ENCODE assay signal across 12 mouse cellular contexts in genomic region chr11:106056819-106057491, GRCm38 (mm10). TPM values are rescaled to one million over a fixed set of nuclear protein-coding genes. Genes with fewer than 3 reads are reported as not detected.
DNase-seq lines count a peak whose midpoint lies in the region; ATAC-seq and TF ChIP-seq lines count a peak whose summit lies in the region.
"Had no signal": no experiment of that assay in that cellular context is flagged by ENCODE, and none has a peak within 500 bp of the region (broad histone marks: within the 10 kb centered on the region; RNA-seq: fewer than 3 reads in every experiment).

No protein-coding gene starts in this region.

- peak overlapping the region; percentile 51; the same call in 1 of the 2 replicates for H3K9ac ChIP-seq in liver, embryonic 13.5 days

- peak overlapping the region; percentile 89 for H3K27ac ChIP-seq in liver, embryonic 13.5 days

- TF ChIP-seq POLR2A in lung, adult 2 months (IDR thresholded peaks at IDR 0.05; ENCODE audit: borderline replicate concordance, extremely low read depth, low read depth, low read length), result no peak

- peak; percentile 85 for ATAC-seq in common myeloid progenitor, adult 5-6 weeks (replicated peaks; ENCODE audit: low read depth, poor library complexity, severe bottlenecking)
- peak; percentile 92 for ATAC-seq in liver, embryonic 13.5 days (ENCODE audit: low read depth)
- ATAC-seq: forebrain, embryonic 14.5 days had no signal

- no peak for TF ChIP-seq CTCF in lung, adult 2 months (IDR thresholded peaks at IDR 0.05; ENCODE audit: insufficient read depth, low read length)

- H3K4me1 ChIP-seq in liver, embryonic 13.5 days (replicated peaks), result peaks cover 49% of the 10 kb centered on the region
- H3K4me1 ChIP-seq in lung, adult 2 months (ENCODE audit: control insufficient read depth, insufficient read depth, low read length), result no peaks in the 10 kb centered on the region

- no peaks in the 10 kb centered on the region for H3K9me3 ChIP-seq in liver, embryonic 13.5 days (replicated peaks)

- peak overlapping the region; percentile 55 for H3K4me2 ChIP-seq in liver, embryonic 13.5 days

- H3K4me3 ChIP-seq in liver, embryonic 13.5 days (replicated peaks), result no peak overlapping the region
- H3K4me3 ChIP-seq in lung, adult 2 months (replicated peaks; ENCODE audit: extremely low read depth, low read depth, low read length), result no peak overlapping the region

- DNase-seq in CD8-positive naive resting alpha-beta T cell, adult 2 months (ENCODE audit: low read depth in 2 of 2, low spot score in 2 of 2), result peak; percentile 41 to 49
- peak; percentile 60 for DNase-seq in liver, embryonic 13.5 days
- DNase-seq in thymus, postnatal 0 days (ENCODE audit: low spot score), result peak; percentile 85
- DNase-seq in lung, postnatal 14 days, result no peak
- no peak for DNase-seq in frontal cortex, postnatal 14 days (ENCODE audit: low spot score in 2 of 2)
- no peak for DNase-seq in lung, adult 2 months
- DNase-seq: heart, postnatal 36 days; kidney, adult 9 months; lung, postnatal 4 days had no signal

- H3K36me3 ChIP-seq in liver, embryonic 13.5 days, result peaks cover 69% of the 10 kb centered on the region

- H3K27me3 ChIP-seq in liver, embryonic 13.5 days, result no peaks in the 10 kb centered on the region

- WGBS in liver, embryonic 13.5 days (ENCODE audit: insufficient replicate concordance), result 19% methylated on average over 8 of the region's 8 CpGs
- 79% methylated on average over 8 of the region's 8 CpGs for WGBS in lung, adult 2 months

RNA-seq across cellular contexts. Expression of gene Taco1, which starts 8.9 kb away (rescaled TPM):
- 14.5 and 21.1 TPM in 2 replicates for total RNA-seq in common myeloid progenitor, adult 5-6 weeks (2017)
- 8.1 and 8.3 TPM in 2 replicates for polyA plus RNA-seq in liver, embryonic 13.5 days (2015; fragmentation: Nextera tagmentation; extraction: Ambion mirVana)
- polyA plus RNA-seq in thymus, postnatal 0 days (2015; fragmentation: Nextera tagmentation; extraction: Ambion mirVana), result 10.1 and 11.5 TPM in 2 replicates
- polyA plus RNA-seq in lung, adult 2 months (2012; rRNA removed), result 9.3 and 9.7 TPM in 2 replicates

RNA-seq across cellular contexts. Expression of gene Dcaf7, which starts 20.3 kb away (rescaled TPM):
- 56.2 and 68.3 TPM in 2 replicates for total RNA-seq in common myeloid progenitor, adult 5-6 weeks (2017)
- 25.3 and 29.4 TPM in 2 replicates for polyA plus RNA-seq in liver, embryonic 13.5 days (2015; fragmentation: Nextera tagmentation; extraction: Ambion mirVana)
- 44.0 and 48.3 TPM in 2 replicates for polyA plus RNA-seq in thymus, postnatal 0 days (2015; fragmentation: Nextera tagmentation; extraction: Ambion mirVana)
- polyA plus RNA-seq in lung, adult 2 months (2012; rRNA removed), result 43.8 and 51.5 TPM in 2 replicates

RNA-seq across cellular contexts. Expression of gene Map3k3, which starts 27.5 kb away (rescaled TPM):
- 14.7 and 28.0 TPM in 2 replicates for total RNA-seq in common myeloid progenitor, adult 5-6 weeks (2017)
- 4.5 and 4.8 TPM in 2 replicates for polyA plus RNA-seq in liver, embryonic 13.5 days (2015; fragmentation: Nextera tagmentation; extraction: Ambion mirVana)
- polyA plus RNA-seq in thymus, postnatal 0 days (2015; fragmentation: Nextera tagmentation; extraction: Ambion mirVana), result 13.6 and 16.9 TPM in 2 replicates
- 52.6 and 61.6 TPM in 2 replicates for polyA plus RNA-seq in lung, adult 2 months (2012; rRNA removed)

RNA-seq across cellular contexts. Expression of gene Kcnh6, which starts 49.0 kb away (rescaled TPM):
- total RNA-seq in common myeloid progenitor, adult 5-6 weeks (2017), result not detected in 2 replicates
- 0.03 TPM in 1 of 2 replicates, not detected in the other for polyA plus RNA-seq in liver, embryonic 13.5 days (2015; fragmentation: Nextera tagmentation; extraction: Ambion mirVana)
- 1.5 TPM in 2 replicates for polyA plus RNA-seq in thymus, postnatal 0 days (2015; fragmentation: Nextera tagmentation; extraction: Ambion mirVana)
- 0.44 and 0.45 TPM in 2 replicates for polyA plus RNA-seq in lung, adult 2 months (2012; rRNA removed)
- total RNA-seq: heart, adult 8-10 months had no signal

Comparison
In these comparisons a context has a peak if more than half of its experiments do, and no peak if none do; other contexts are left out.
1. DNase-seq: peak in CD8-positive naive resting alpha-beta T cell, adult 2 months (2 of 2), liver, embryonic 13.5 days (single experiment) and thymus, postnatal 0 days (single experiment); none in lung, postnatal 14 days (single experiment), frontal cortex, postnatal 14 days (0 of 2) and lung, adult 2 months (single experiment).